Comparison of ENCODE assay signal across 13 mouse cellular contexts in the genomic region with DNA sequence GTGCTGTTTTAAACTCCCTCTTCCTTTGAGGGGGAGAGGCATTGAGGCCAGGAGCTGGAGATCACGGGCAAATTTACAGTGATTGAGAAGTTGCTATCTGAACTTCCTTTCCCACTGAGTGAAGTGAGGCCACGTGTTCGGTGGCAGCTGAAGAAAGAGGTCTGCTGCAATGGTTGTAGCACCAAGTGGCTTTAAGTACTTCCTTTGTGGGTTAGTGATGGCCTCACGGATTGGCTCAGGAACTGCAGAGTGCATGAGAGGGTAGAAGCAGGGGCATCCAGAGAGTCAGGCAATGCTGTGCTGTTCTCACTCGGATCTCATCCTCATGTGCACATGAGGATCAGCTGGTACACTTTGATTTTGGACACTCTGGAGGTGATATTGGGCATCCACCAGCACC. TPM values are rescaled to one million over a fixed set of nuclear protein-coding genes. Genes with fewer than 3 reads are reported as not detected.
A peak's percentile ranks its signal among the peaks of the same experiment; 100 is the strongest.
DNase-seq lines count a peak whose midpoint lies in the region; ATAC-seq and TF ChIP-seq lines count a peak whose summit lies in the region.
"Had no signal": no experiment of that assay in that cellular context is flagged by ENCODE, and none has a peak within 500 bp of the region (broad histone marks: within the 10 kb centered on the region; RNA-seq: fewer than 3 reads in every experiment).

No protein-coding gene starts in this region.

- DNase-seq in CD4-positive helper T cell, adult 2 months (ENCODE audit: low read depth, low spot score) = peak; percentile 58
- peak; percentile 44 for DNase-seq in T-cell, adult 2 months (ENCODE audit: low spot score)
- no peak for DNase-seq in cerebellum, adult 11-12 months
- DNase-seq in urinary bladder, postnatal 25 days (ENCODE audit: low spot score) = no peak
- DNase-seq: cerebellum, postnatal 10 days; gastrocnemius, postnatal 25 days; spleen, adult 18-20 months had no signal

- H3K36me3 ChIP-seq in liver, embryonic 16.5 days (ENCODE audit: control insufficient read depth, insufficient read depth) = peaks cover 6% of the 10 kb centered on the region; the same call in 1 of the 2 replicates
- H3K36me3 ChIP-seq in intestine, postnatal 0 days (ENCODE audit: control insufficient read depth, insufficient read depth) = peaks cover 23% of the 10 kb centered on the region

- no peak overlapping the region for H3K27ac ChIP-seq in liver, embryonic 16.5 days (ENCODE audit: low read length)
- no peak overlapping the region for H3K27ac ChIP-seq in intestine, postnatal 0 days (ENCODE audit: low read depth, low read length)
- H3K27ac ChIP-seq: embryonic facial prominence, embryonic 15.5 days; heart, embryonic 15.5 days had no signal

- no peaks in the 10 kb centered on the region for H3K27me3 ChIP-seq in liver, embryonic 16.5 days (ENCODE audit: control insufficient read depth, insufficient read depth, low read depth, low read length)
- no peaks in the 10 kb centered on the region for H3K27me3 ChIP-seq in intestine, postnatal 0 days (replicated peaks; ENCODE audit: control insufficient read depth, insufficient read depth, low read length)
- H3K27me3 ChIP-seq: embryonic facial prominence, embryonic 15.5 days; heart, embryonic 15.5 days had no signal

- no peaks in the 10 kb centered on the region for H3K9me3 ChIP-seq in liver, embryonic 16.5 days (replicated peaks; ENCODE audit: control insufficient read depth, low read length)
- no peaks in the 10 kb centered on the region for H3K9me3 ChIP-seq in intestine, postnatal 0 days (ENCODE audit: control insufficient read depth)
- H3K9me3 ChIP-seq: embryonic facial prominence, embryonic 15.5 days; heart, embryonic 15.5 days had no signal

- TF ChIP-seq CTCF in intestine, postnatal 0 days (IDR thresholded peaks at IDR 0.05; ENCODE audit: low read depth) = no peak

- 34% methylated on average over 5 of the region's 5 CpGs for WGBS in liver, embryonic 16.5 days (ENCODE audit: insufficient replicate concordance)
- 55% methylated on average over 5 of the region's 5 CpGs for WGBS in intestine, postnatal 0 days

- peaks cover 18% of the 10 kb centered on the region for H3K4me1 ChIP-seq in liver, embryonic 16.5 days (ENCODE audit: control insufficient read depth, low read depth, low read length)
- H3K4me1 ChIP-seq in intestine, postnatal 0 days (replicated peaks; ENCODE audit: control insufficient read depth, insufficient read depth, low read length) = 0 out of 2 replicates have a peak, but pooled peaks cover 8% of the 10 kb centered on the region

- no peak overlapping the region for H3K4me2 ChIP-seq in liver, embryonic 16.5 days (ENCODE audit: low read depth, low read length)
- H3K4me2 ChIP-seq in intestine, postnatal 0 days (replicated peaks; ENCODE audit: low read depth) = no peak overlapping the region
- H3K4me2 ChIP-seq: embryonic facial prominence, embryonic 15.5 days; heart, embryonic 15.5 days had no signal

- no peak overlapping the region for H3K4me3 ChIP-seq in liver, embryonic 16.5 days (ENCODE audit: low read depth, low read length)
- H3K4me3 ChIP-seq in intestine, postnatal 0 days (ENCODE audit: low read depth, low read length) = no peak overlapping the region
- H3K4me3 ChIP-seq: embryonic facial prominence, embryonic 15.5 days; heart, embryonic 15.5 days had no signal

- ATAC-seq in liver, embryonic 16.5 days (ENCODE audit: low read depth) = 0 out of 2 replicates have a peak, but pooled peaks have one; percentile 20
- ATAC-seq in neutrophil, adult 5-6 weeks (ENCODE audit: extremely low read depth, insufficient number of reproducible peaks, low FRiP score, poor library complexity, severe bottlenecking) = peak; percentile 61
- ATAC-seq in intestine, postnatal 0 days = no peak
- ATAC-seq: forebrain, embryonic 16.5 days had no signal

- no peak overlapping the region for H3K9ac ChIP-seq in liver, embryonic 16.5 days (ENCODE audit: low read depth, low read length)
- H3K9ac ChIP-seq in intestine, postnatal 0 days (ENCODE audit: low read depth, low read length) = no peak overlapping the region
- H3K9ac ChIP-seq: embryonic facial prominence, embryonic 15.5 days; heart, embryonic 15.5 days had no signal

RNA-seq across cellular contexts. Expression of a gene that starts 19.4 kb away (rescaled TPM):
- 20.3 and 22.5 TPM in 2 replicates for polyA plus RNA-seq in liver, embryonic 16.5 days (2015; fragmentation: Nextera tagmentation; extraction: Ambion mirVana)
- total RNA-seq in neutrophil, adult 5-6 weeks (2017) = 87.1 and 88.6 TPM in 2 replicates
- polyA plus RNA-seq in intestine, postnatal 0 days (2015; fragmentation: Nextera tagmentation; extraction: Ambion mirVana) = 40.6 and 42.9 TPM in 2 replicates

RNA-seq across cellular contexts. Expression of a gene that starts 31.7 kb away (rescaled TPM):
- polyA plus RNA-seq in liver, embryonic 16.5 days (2015; fragmentation: Nextera tagmentation; extraction: Ambion mirVana) = 25.7 and 28.0 TPM in 2 replicates
- 39.3 and 41.1 TPM in 2 replicates for total RNA-seq in neutrophil, adult 5-6 weeks (2017)
- 37.3 and 42.6 TPM in 2 replicates for polyA plus RNA-seq in intestine, postnatal 0 days (2015; fragmentation: Nextera tagmentation; extraction: Ambion mirVana)

Comparison
In these comparisons a context has a peak if more than half of its experiments do, and no peak if none do; other contexts are left out.
1. DNase-seq: peak in CD4-positive helper T cell, adult 2 months (single experiment) and T-cell, adult 2 months (single experiment); none in cerebellum, adult 11-12 months (single experiment) and urinary bladder, postnatal 25 days (single experiment).